Mouse (Mus musculus): ENCODE measurements at regions not wholly inside any gene's neighbourhood (a gene's known extent, or its start where the extent isn't known, plus 50 kb on each side); places are given as distances from the start of the nearest gene placed in this dataset.

- Histone ChIP-seq H3K27me3 (ENCODE audit: control insufficient read depth, insufficient read depth, low read length) (no peaks in the 10 kb centered on the region), H3K4me2 (ENCODE audit: low read depth) (no peak overlapping the region), H3K9ac (replicated peaks) (no peak overlapping the region), H3K27ac (no peak overlapping the region), H3K4me1 (replicated peaks; ENCODE audit: control insufficient read depth in 2 of 2, insufficient read depth in 2 of 2, low read length in 1 of 2) (peaks cover 0 to 4% of the 10 kb centered on the region in 2 experiments; a peak in 2 of 4 replicates), H3K4me3 (ENCODE audit: insufficient read depth in 1 of 2, low read depth in 2 of 2, low read length in 2 of 2) (no peak overlapping the region), H3K36me3 (replicated peaks; ENCODE audit: control insufficient read depth, insufficient read depth, low read depth) (no peaks in the 10 kb centered on the region), H3K9me3 (ENCODE audit: control insufficient read depth, low read length) (no peaks in the 10 kb centered on the region)
- ATAC-seq (ENCODE audit: insufficient read depth) (no peak), DNase-seq (ENCODE audit: low read depth in 3 of 3, low spot score in 3 of 3) (no peak)
- 61% methylated on average over 5 of the region's 5 CpGs for WGBS (ENCODE audit: insufficient replicate concordance)
- no peak for TF ChIP-seq EP300 (IDR thresholded peaks at IDR 0.05; ENCODE audit: low read depth)
- TF ChIP-seq CTCF (IDR thresholded peaks at IDR 0.05; ENCODE audit: low read depth), result no peak
Measured at GRCm38 (mm10) chr10:111409497-111409896, 63.5 kb upstream of the Nap1l1 start.

- 51% methylated on average over 3 of the region's 3 CpGs for WGBS (ENCODE audit: insufficient replicate concordance)
Measured at GRCm38 (mm10) chr10:111410121-111410520, 62.9 kb upstream of the Nap1l1 start.

GRCm38 (mm10) chr10:111411533-111411932 lies 61.5 kb upstream of the Nap1l1 start:
- ATAC-seq (ENCODE audit: insufficient read depth), result no peak
- TF ChIP-seq EP300 (IDR thresholded peaks at IDR 0.05; ENCODE audit: low read depth), result no peak
- TF ChIP-seq CTCF (IDR thresholded peaks at IDR 0.05; ENCODE audit: low read depth), result no peak
- Histone ChIP-seq H3K4me3 (ENCODE audit: insufficient read depth in 1 of 2, low read depth in 2 of 2, low read length in 2 of 2) (no peak overlapping the region), H3K4me2 (ENCODE audit: low read depth) (no peak overlapping the region), H3K4me1 (replicated peaks; ENCODE audit: control insufficient read depth in 2 of 2, insufficient read depth in 2 of 2, low read length in 1 of 2) (peaks cover 0 to 4% of the 10 kb centered on the region in 2 experiments; a peak in 2 of 4 replicates), H3K27me3 (ENCODE audit: control insufficient read depth, insufficient read depth, low read length) (no peaks in the 10 kb centered on the region), H3K9me3 (ENCODE audit: control insufficient read depth, low read length) (no peaks in the 10 kb centered on the region), H3K36me3 (replicated peaks; ENCODE audit: control insufficient read depth, insufficient read depth, low read depth) (no peaks in the 10 kb centered on the region), H3K27ac (no peak overlapping the region), H3K9ac (replicated peaks) (no peak overlapping the region)
- WGBS (ENCODE audit: insufficient replicate concordance), result 42% methylated on average over 9 of the region's 9 CpGs
- no peak for DNase-seq (ENCODE audit: low read depth in 3 of 3, low spot score in 3 of 3)

More at GRCm38 (mm10) chr10:111410121-111410520, 62.9 kb upstream of the Nap1l1 start:
- Histone ChIP-seq H3K27me3 (ENCODE audit: control insufficient read depth, insufficient read depth, low read length) (no peaks in the 10 kb centered on the region), H3K4me3 (ENCODE audit: insufficient read depth in 1 of 2, low read depth in 2 of 2, low read length in 2 of 2) (no peak overlapping the region), H3K4me2 (ENCODE audit: low read depth) (no peak overlapping the region), H3K4me1 (replicated peaks; ENCODE audit: control insufficient read depth in 2 of 2, insufficient read depth in 2 of 2, low read length in 1 of 2) (peaks cover 0 to 4% of the 10 kb centered on the region in 2 experiments; a peak in 2 of 4 replicates), H3K36me3 (replicated peaks; ENCODE audit: control insufficient read depth, insufficient read depth, low read depth) (no peaks in the 10 kb centered on the region), H3K9me3 (ENCODE audit: control insufficient read depth, low read length) (no peaks in the 10 kb centered on the region), H3K9ac (replicated peaks) (no peak overlapping the region), H3K27ac (no peak overlapping the region)
- no peak for TF ChIP-seq CTCF (IDR thresholded peaks at IDR 0.05; ENCODE audit: low read depth)
- no peak for TF ChIP-seq EP300 (IDR thresholded peaks at IDR 0.05; ENCODE audit: low read depth)
- no peak for DNase-seq (ENCODE audit: low read depth in 3 of 3, low spot score in 3 of 3)
- ATAC-seq (ENCODE audit: insufficient read depth), result no peak

DNA sequence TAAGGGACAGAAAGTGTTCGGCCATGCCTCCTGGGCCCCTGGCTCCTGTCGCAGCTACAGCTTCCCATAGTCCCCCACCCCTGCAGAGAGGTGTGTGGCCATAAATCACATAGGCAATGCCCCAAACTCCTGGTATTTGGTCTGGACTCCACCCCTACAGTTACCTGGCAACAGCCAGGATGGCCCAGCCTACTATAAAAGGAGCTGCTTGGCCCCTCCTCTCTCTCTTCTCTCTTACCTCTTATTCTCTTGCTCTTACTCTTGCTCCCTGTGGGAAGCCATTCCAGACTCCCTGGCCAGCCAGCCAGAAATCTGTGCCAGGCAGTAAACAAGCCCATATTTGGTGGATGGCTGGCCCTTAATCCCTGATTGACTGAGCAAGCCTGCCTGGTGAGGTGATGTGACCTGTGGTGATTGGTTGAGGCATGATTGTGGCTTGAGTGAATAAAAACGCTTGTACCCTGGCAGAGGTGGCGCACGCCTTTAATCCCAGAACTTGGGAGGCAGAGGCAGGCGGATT lies 56.4 kb upstream of the Nap1l1 start:
- H3K27me3 ChIP-seq (ENCODE audit: control insufficient read depth, insufficient read depth, low read length), result no peaks in the 10 kb centered on the region
- no peak overlapping the region for H3K9ac ChIP-seq (replicated peaks)
- no peaks in the 10 kb centered on the region for H3K9me3 ChIP-seq (ENCODE audit: control insufficient read depth, low read length)
- WGBS (ENCODE audit: insufficient replicate concordance), result 70% methylated on average over 6 of the region's 6 CpGs
- DNase-seq (ENCODE audit: low read depth in 3 of 3, low spot score in 3 of 3) (no peak), ATAC-seq (ENCODE audit: insufficient read depth) (no peak)
- H3K4me1 ChIP-seq (replicated peaks; ENCODE audit: control insufficient read depth in 2 of 2, insufficient read depth in 2 of 2, low read length in 1 of 2), result peaks cover 0 to 4% of the 10 kb centered on the region in 2 experiments; a peak in 2 of 4 replicates
- H3K4me3 ChIP-seq (ENCODE audit: insufficient read depth in 1 of 2, low read depth in 2 of 2, low read length in 2 of 2), result no peak overlapping the region
- H3K4me2 ChIP-seq (ENCODE audit: low read depth), result no peak overlapping the region
- TF ChIP-seq EP300 (IDR thresholded peaks at IDR 0.05; ENCODE audit: low read depth) (no peak), CTCF (IDR thresholded peaks at IDR 0.05; ENCODE audit: low read depth) (no peak)
- H3K36me3 ChIP-seq (replicated peaks; ENCODE audit: control insufficient read depth, insufficient read depth, low read depth), result no peaks in the 10 kb centered on the region
- H3K27ac ChIP-seq, result no peak overlapping the region

DNA sequence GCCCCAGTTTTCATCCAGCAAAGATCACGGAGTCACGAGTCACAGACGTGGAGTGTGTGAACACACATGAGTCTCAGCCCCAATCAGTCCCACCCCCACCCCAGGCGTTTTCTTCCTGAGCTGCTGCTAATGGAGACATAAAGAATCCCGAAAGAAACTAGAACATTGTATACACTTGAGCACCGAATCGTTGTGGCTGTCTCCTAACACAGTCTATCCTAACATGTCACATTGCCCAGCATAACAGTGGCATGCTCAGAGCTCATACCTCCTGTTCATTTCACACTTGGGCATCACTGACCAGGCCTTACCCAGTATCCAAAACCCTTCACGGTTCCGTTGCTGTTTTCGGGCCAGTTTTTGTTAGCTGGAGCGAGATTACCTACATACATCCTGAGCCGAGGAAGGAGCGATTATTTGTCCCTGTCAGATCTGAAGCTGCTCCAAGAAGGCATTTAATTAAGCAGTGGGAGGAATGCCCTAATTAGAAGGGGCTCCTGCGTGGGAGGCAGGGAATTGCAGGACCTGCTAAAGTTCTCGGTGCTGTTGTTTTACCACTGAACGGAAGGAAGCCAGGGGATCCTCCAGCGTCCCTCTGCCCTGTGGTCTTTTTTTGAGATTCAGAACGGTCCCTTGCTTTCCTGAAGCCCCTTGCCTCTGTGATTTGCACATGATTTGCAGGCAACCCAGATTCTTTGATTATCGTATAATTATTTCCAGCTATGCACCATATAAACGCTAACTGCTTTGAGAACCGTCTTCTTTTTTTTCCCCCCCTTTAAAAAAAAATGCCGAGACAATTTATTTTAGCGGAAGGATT lies 53.4 kb upstream of the Nap1l1 start:
- no peak overlapping the region for H3K27ac ChIP-seq
- no peaks in the 10 kb centered on the region for H3K27me3 ChIP-seq (ENCODE audit: control insufficient read depth, insufficient read depth, low read length)
- H3K4me1 ChIP-seq (replicated peaks; ENCODE audit: control insufficient read depth in 2 of 2, insufficient read depth in 2 of 2, low read length in 1 of 2), result peaks cover 0 to 11% of the 10 kb centered on the region in 2 experiments; a peak in 3 of 4 replicates
- TF ChIP-seq CTCF (IDR thresholded peaks at IDR 0.05; ENCODE audit: low read depth) (no peak), EP300 (IDR thresholded peaks at IDR 0.05; ENCODE audit: low read depth) (no peak)
- no peak for DNase-seq (ENCODE audit: low read depth in 3 of 3, low spot score in 3 of 3)
- no peak overlapping the region for H3K9ac ChIP-seq (replicated peaks)
- WGBS (ENCODE audit: insufficient replicate concordance), result 26% methylated on average over 23 of the region's 23 CpGs
- H3K4me3 ChIP-seq (ENCODE audit: insufficient read depth in 1 of 2, low read depth in 2 of 2, low read length in 2 of 2), result no peak overlapping the region
- ATAC-seq (ENCODE audit: insufficient read depth), result no peak
- no peaks in the 10 kb centered on the region for H3K9me3 ChIP-seq (ENCODE audit: control insufficient read depth, low read length)
- H3K4me2 ChIP-seq (ENCODE audit: low read depth), result peak overlapping the region; percentile 15
- no peaks in the 10 kb centered on the region for H3K36me3 ChIP-seq (replicated peaks; ENCODE audit: control insufficient read depth, insufficient read depth, low read depth)
